Mouse (Mus musculus) midbrain, embryonic 14.5 days (tissue): Measurements from ENCODE around the gene Gm10134. TPM values are rescaled to one million over a fixed set of nuclear protein-coding genes. Genes with fewer than 3 reads are reported as not detected.

ENCODE experiments used
- ATAC-seq: fragments of 200-750 bp; cut with Nextera tagmentation; 2 replicates; pipeline ENCODE4 v1.8.0; 2017; ENCODE audit warnings: moderate number of reproducible peaks, moderate library complexity; ENCODE audit not compliant: low FRiP score, low TSS enrichment
- DNase-seq: peaks from one replicate; pipeline ENCODE4 v3.0.0-alpha.2; 2015
- H3K27ac ChIP-seq: fragments of 300-500 bp; sonication (generic); replicated peaks from 2 replicates; pipeline ENCODE4 v1.5.1; 2014; ENCODE audit warnings: mild to moderate bottlenecking, low read depth, low read length, moderate library complexity
- H3K27me3 ChIP-seq: fragments of 300-500 bp; sonication (generic); 2 replicates; pipeline ENCODE4 v1.6.1; 2014; ENCODE audit warnings: low read length, control low read depth, mixed read lengths; ENCODE audit not compliant: control insufficient read depth, insufficient read depth
- H3K36me3 ChIP-seq: fragments of 300-500 bp; sonication (generic); 2 replicates; pipeline ENCODE4 v1.6.1; 2014; ENCODE audit warnings: low read length, control low read depth; ENCODE audit not compliant: control insufficient read depth, insufficient read depth
- H3K4me1 ChIP-seq: fragments of 300-500 bp; sonication (generic); 2 replicates; pipeline ENCODE4 v1.6.1; 2014; ENCODE audit warnings: mild to moderate bottlenecking, antibody characterized with exemption, low read length, control low read depth; ENCODE audit not compliant: control insufficient read depth, insufficient read depth
- H3K4me2 ChIP-seq: fragments of 300-500 bp; sonication (generic); 2 replicates; pipeline ENCODE4 v1.6.1; 2014; ENCODE audit warnings: mild to moderate bottlenecking, low read length, moderate library complexity
- H3K4me3 ChIP-seq: fragments of 300-500 bp; sonication (generic); replicated peaks from 2 replicates; pipeline ENCODE4 v1.5.1; 2014; ENCODE audit warnings: low read depth, low read length
- H3K9ac ChIP-seq: fragments of 300-500 bp; sonication (generic); replicated peaks from 2 replicates; pipeline ENCODE4 v1.6.1; 2014; ENCODE audit warnings: mild to moderate bottlenecking, low read length, moderate library complexity
- H3K9me3 ChIP-seq: fragments of 300-500 bp; sonication (generic); 2 replicates; pipeline ENCODE4 v1.6.1; 2016; ENCODE audit warnings: low read length, control low read depth, mixed read lengths; ENCODE audit not compliant: control insufficient read depth
- WGBS: fragments of 180-500 bp; shearing (Covaris S2); extraction: QIAGEN DNeasy Blood & Tissue Kit; methylation state at CpG from one replicate; pipeline ENCODE4 v1.1.7; 2014; 5-methylcytosine and 5-hydroxymethylcytosine counted together
- polyA plus RNA-seq: library from polyadenylated mRNA; unstranded; fragments of >200 nt; fragmentation: Nextera tagmentation; extraction: Ambion mirVana; gene quantifications from 2 replicates; pipeline ENCODE4 v1.2.1, GENCODE M21; 2014

Gene Gm10134
- polyA plus RNA-seq, 1 experiment from 2014 or later: 1.8 TPM

GRCm38 (mm10) chr2:28537995-28538816, 32.3 kb downstream of the Gm10134 start:
- Histone ChIP-seq H3K9ac (peak overlapping the region; percentile 17; the same call in 1 of the 2 replicates), H3K9me3 (no peaks in the 10 kb centered on the region), H3K4me2 (peak overlapping the region; percentile 19; the same call in 1 of the 2 replicates), H3K36me3 (peaks cover 15% of the 10 kb centered on the region), H3K4me3 (no peak overlapping the region), H3K4me1 (peaks cover 70% of the 10 kb centered on the region), H3K27me3 (no peaks in the 10 kb centered on the region), H3K27ac (peak overlapping the region; percentile 77)
- 66% methylated on average over 8 of the region's 8 CpGs for WGBS
- DNase-seq (no peak), ATAC-seq (no peak)

- peaks cover 66% of the 10 kb centered on the region for H3K4me1 ChIP-seq
- H3K36me3 ChIP-seq: peaks cover 21% of the 10 kb centered on the region
- H3K27ac ChIP-seq: peak overlapping the region; percentile 77
- peak overlapping the region; percentile 17; the same call in 1 of the 2 replicates for H3K9ac ChIP-seq
- ATAC-seq (peak; percentile 22), DNase-seq (peak; percentile 40)
- H3K4me2 ChIP-seq: peak overlapping the region; percentile 19; the same call in 1 of the 2 replicates
- no peaks in the 10 kb centered on the region for H3K9me3 ChIP-seq
- H3K27me3 ChIP-seq: no peaks in the 10 kb centered on the region
- no peak overlapping the region for H3K4me3 ChIP-seq
- WGBS: 20% methylated on average over 1 of the region's 1 CpGs
Measured at GRCm38 (mm10) chr2:28538817-28539128, 32.9 kb downstream of the Gm10134 start.

GRCm38 (mm10) chr2:28539206-28539605, 33.3 kb downstream of the Gm10134 start:
- DNase-seq: peak; percentile 78
- Histone ChIP-seq H3K27ac (peak overlapping the region; percentile 77), H3K4me2 (peak overlapping the region; percentile 19), H3K36me3 (peaks cover 25% of the 10 kb centered on the region), H3K27me3 (no peaks in the 10 kb centered on the region), H3K9ac (peak overlapping the region; percentile 21; the same call in 1 of the 2 replicates), H3K9me3 (no peaks in the 10 kb centered on the region), H3K4me3 (no peak overlapping the region), H3K4me1 (peaks cover 62% of the 10 kb centered on the region)
- peak; percentile 68 for ATAC-seq
- WGBS: 25% methylated on average over 7 of the region's 7 CpGs

- Histone ChIP-seq H3K9ac (peak overlapping the region; percentile 21; the same call in 1 of the 2 replicates), H3K9me3 (no peaks in the 10 kb centered on the region), H3K27ac (peak overlapping the region; percentile 77), H3K36me3 (peaks cover 32% of the 10 kb centered on the region), H3K4me3 (no peak overlapping the region), H3K4me2 (no peak overlapping the region), H3K4me1 (peaks cover 54% of the 10 kb centered on the region), H3K27me3 (no peaks in the 10 kb centered on the region)
- no peak for ATAC-seq
- DNase-seq: no peak
- WGBS: 75% methylated on average over 2 of the region's 2 CpGs
Measured at GRCm38 (mm10) chr2:28539949-28540348, 34.1 kb downstream of the Gm10134 start.

- no peak for DNase-seq
- peaks cover 47% of the 10 kb centered on the region for H3K4me1 ChIP-seq
- H3K27me3 ChIP-seq: no peaks in the 10 kb centered on the region
- H3K27ac ChIP-seq: no peak overlapping the region
- WGBS: 75% methylated on average over 8 of the region's 8 CpGs
- H3K4me3 ChIP-seq: no peak overlapping the region
- ATAC-seq: no peak
- no peaks in the 10 kb centered on the region for H3K9me3 ChIP-seq
- no peak overlapping the region for H3K4me2 ChIP-seq
- peaks cover 40% of the 10 kb centered on the region for H3K36me3 ChIP-seq
- no peak overlapping the region for H3K9ac ChIP-seq
Measured at GRCm38 (mm10) chr2:28540587-28541227, 34.8 kb downstream of the Gm10134 start.

DNA sequence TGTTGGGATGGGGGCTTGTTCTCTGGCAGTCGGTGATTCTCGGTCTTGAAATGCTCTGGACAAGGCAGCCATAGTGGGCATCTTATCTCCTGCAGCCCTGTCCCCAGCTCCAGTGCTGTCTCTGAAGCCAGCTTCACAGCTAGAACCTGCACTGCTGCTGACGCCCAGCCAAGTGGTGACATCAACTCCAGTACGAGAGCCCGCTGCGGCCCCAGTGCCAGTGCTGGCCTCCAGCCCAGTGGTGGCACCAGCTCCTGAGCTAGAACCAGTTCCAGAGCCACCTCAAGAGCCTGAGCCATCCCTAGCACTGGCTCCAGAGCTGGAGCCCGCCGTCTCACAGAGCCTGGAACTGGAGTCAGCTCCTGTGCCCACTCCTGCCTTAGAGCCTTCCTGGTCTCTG, 38.0 kb downstream of the Gm10134 start:
- Histone ChIP-seq H3K36me3 (peaks cover 71% of the 10 kb centered on the region), H3K27ac (no peak overlapping the region), H3K4me2 (no peak overlapping the region), H3K9ac (no peak overlapping the region), H3K4me3 (no peak overlapping the region), H3K4me1 (peaks cover 16% of the 10 kb centered on the region), H3K27me3 (no peaks in the 10 kb centered on the region), H3K9me3 (no peaks in the 10 kb centered on the region)
- WGBS: 91% methylated on average over 8 of the region's 8 CpGs
- ATAC-seq (no peak), DNase-seq (no peak)

DNA sequence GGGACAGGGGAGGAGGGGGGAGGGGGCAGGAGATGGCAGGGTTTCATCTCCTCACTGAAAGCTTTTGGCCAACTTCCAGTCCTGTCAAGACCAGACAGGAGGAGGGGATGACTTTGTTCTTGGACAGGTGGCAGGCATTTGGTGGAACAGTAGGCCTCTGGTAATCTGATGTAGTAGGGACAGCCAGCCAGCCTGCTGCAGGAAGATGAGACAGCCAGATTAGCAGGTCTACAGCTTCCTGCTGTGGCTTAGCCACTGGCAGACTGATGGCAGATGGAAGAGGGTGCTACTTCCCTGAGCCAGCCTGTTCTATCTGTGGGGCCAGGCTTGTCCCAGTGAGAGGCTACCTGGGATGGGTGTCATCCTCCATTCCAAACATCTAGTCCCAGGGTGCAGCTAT, 40.1 kb downstream of the Gm10134 start:
- Histone ChIP-seq H3K27me3 (no peaks in the 10 kb centered on the region), H3K27ac (no peak overlapping the region), H3K4me2 (no peak overlapping the region), H3K4me3 (no peak overlapping the region), H3K36me3 (peaks cover 91% of the 10 kb centered on the region), H3K4me1 (no peaks in the 10 kb centered on the region), H3K9me3 (no peaks in the 10 kb centered on the region), H3K9ac (no peak overlapping the region)
- ATAC-seq: no peak
- no peak for DNase-seq

DNA sequence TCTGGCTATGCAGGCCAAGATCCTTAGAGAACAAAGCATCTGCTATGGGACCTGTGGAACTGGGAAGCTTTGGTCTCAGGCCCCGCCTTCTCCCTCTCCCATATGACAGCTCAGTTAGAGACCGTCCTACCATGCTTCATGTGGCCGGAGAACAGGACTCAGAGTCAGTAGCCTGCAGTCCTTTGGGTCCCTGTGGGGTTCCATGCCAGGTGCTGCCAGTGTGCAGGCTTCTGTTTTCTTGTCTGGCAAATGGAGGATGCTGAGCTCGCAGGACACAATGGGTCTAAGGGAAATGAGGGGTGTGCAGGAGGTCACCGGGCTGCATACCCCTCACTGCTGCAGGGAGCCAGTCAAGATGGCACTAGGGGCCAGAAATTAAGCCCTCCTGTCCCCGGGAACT, 40.7 kb downstream of the Gm10134 start:
- H3K9ac ChIP-seq: no peak overlapping the region
- H3K4me1 ChIP-seq: no peaks in the 10 kb centered on the region
- no peak overlapping the region for H3K4me2 ChIP-seq
- H3K4me3 ChIP-seq: no peak overlapping the region
- H3K36me3 ChIP-seq: peaks cover 97% of the 10 kb centered on the region
- DNase-seq: no peak
- no peak overlapping the region for H3K27ac ChIP-seq
- no peak for ATAC-seq
- 75% methylated on average over 6 of the region's 6 CpGs for WGBS
- no peaks in the 10 kb centered on the region for H3K9me3 ChIP-seq
- H3K27me3 ChIP-seq: no peaks in the 10 kb centered on the region
